Mouse (Mus musculus): ENCODE measurements around the gene Actg1. TPM values are rescaled to one million over a fixed set of nuclear protein-coding genes. Genes with fewer than 3 reads are reported as not detected.

Actg1 gene
- polyA plus RNA-seq, 1 experiment from 2014 or later = 4,299 TPM

Small RNAs within 50 kb of the gene (microRNA-seq; reads per million reads assigned to microRNA genes)
- gene Gm23419 (not detected), gene Mir6935 (2.2 reads per million, percentile 8 among the genes with 10 or more reads in this experiment)

Other genes with a start within 250 kb of the Actg1 start
- gene Tepsin, start 249.8 kb downstream of the Actg1 start, polyA plus RNA-seq (2015; fragmentation: Nextera tagmentation; extraction: Ambion mirVana) = 20.7 and 21.3 TPM in 2 replicates
- gene Ndufaf8, start 249.6 kb downstream of the Actg1 start, polyA plus RNA-seq (2015; fragmentation: Nextera tagmentation; extraction: Ambion mirVana) = 41.4 and 46.8 TPM in 2 replicates
- gene Slc38a10, start 197.2 kb downstream of the Actg1 start, polyA plus RNA-seq (2015; fragmentation: Nextera tagmentation; extraction: Ambion mirVana) = 118 TPM in 2 replicates
- 9.7 and 13.7 TPM in 2 replicates for gene Bahcc1, start 115.6 kb downstream of the Actg1 start, polyA plus RNA-seq (2015; fragmentation: Nextera tagmentation; extraction: Ambion mirVana)
- gene Fscn2, start 13.0 kb upstream of the Actg1 start, polyA plus RNA-seq (2015; fragmentation: Nextera tagmentation; extraction: Ambion mirVana) = 1.2 and 1.3 TPM in 2 replicates
- 119 and 126 TPM in 2 replicates for gene Faap100, start 30.2 kb upstream of the Actg1 start, polyA plus RNA-seq (2015; fragmentation: Nextera tagmentation; extraction: Ambion mirVana)
- 28.7 and 30.4 TPM in 2 replicates for gene Nploc4, start 89.2 kb upstream of the Actg1 start, polyA plus RNA-seq (2015; fragmentation: Nextera tagmentation; extraction: Ambion mirVana)
- gene Tspan10, start 94.1 kb upstream of the Actg1 start, polyA plus RNA-seq (2015; fragmentation: Nextera tagmentation; extraction: Ambion mirVana) = not detected in 2 replicates
- 0.34 and 0.36 TPM in 2 replicates for gene Pde6g, start 105.0 kb upstream of the Actg1 start, polyA plus RNA-seq (2015; fragmentation: Nextera tagmentation; extraction: Ambion mirVana)
- gene Oxld1, start 109.5 kb upstream of the Actg1 start, polyA plus RNA-seq (2015; fragmentation: Nextera tagmentation; extraction: Ambion mirVana) = 10.9 and 11.7 TPM in 2 replicates
- 25.4 and 28.2 TPM in 2 replicates for gene Ccdc137, start 109.6 kb upstream of the Actg1 start, polyA plus RNA-seq (2015; fragmentation: Nextera tagmentation; extraction: Ambion mirVana)
- gene Arl16, start 119.1 kb upstream of the Actg1 start, polyA plus RNA-seq (2015; fragmentation: Nextera tagmentation; extraction: Ambion mirVana) = 51.5 and 58.7 TPM in 2 replicates
- 118 and 130 TPM in 2 replicates for gene Mrpl12, start 136.1 kb upstream of the Actg1 start, polyA plus RNA-seq (2015; fragmentation: Nextera tagmentation; extraction: Ambion mirVana)
- gene Slc25a10, start 143.3 kb upstream of the Actg1 start, polyA plus RNA-seq (2015; fragmentation: Nextera tagmentation; extraction: Ambion mirVana) = 23.1 and 24.8 TPM in 2 replicates
- 0.13 and 0.31 TPM in 2 replicates for gene Gcgr, start 182.2 kb upstream of the Actg1 start, polyA plus RNA-seq (2015; fragmentation: Nextera tagmentation; extraction: Ambion mirVana)
- gene Mcrip1, start 201.2 kb upstream of the Actg1 start, polyA plus RNA-seq (2015; fragmentation: Nextera tagmentation; extraction: Ambion mirVana) = 232 and 233 TPM in 2 replicates
- gene Ppp1r27, start 202.6 kb upstream of the Actg1 start, polyA plus RNA-seq (2015; fragmentation: Nextera tagmentation; extraction: Ambion mirVana) = not detected in 2 replicates
- 233 and 257 TPM in 2 replicates for gene P4hb, start 224.7 kb upstream of the Actg1 start, polyA plus RNA-seq (2015; fragmentation: Nextera tagmentation; extraction: Ambion mirVana)
- 439 and 443 TPM in 2 replicates for gene Arhgdia, start 233.1 kb upstream of the Actg1 start, polyA plus RNA-seq (2015; fragmentation: Nextera tagmentation; extraction: Ambion mirVana)
- 194 and 223 TPM in 2 replicates for gene Alyref, start 249.8 kb upstream of the Actg1 start, polyA plus RNA-seq (2015; fragmentation: Nextera tagmentation; extraction: Ambion mirVana)
- gene Anapc11, start 249.9 kb upstream of the Actg1 start, polyA plus RNA-seq (2015; fragmentation: Nextera tagmentation; extraction: Ambion mirVana) = 189 and 196 TPM in 2 replicates